Mouse (Mus musculus): ENCODE measurements at regions not wholly inside any gene's neighbourhood (a gene's known extent, or its start where the extent isn't known, plus 50 kb on each side); places are given as distances from the start of the nearest gene placed in this dataset.
A peak's percentile ranks its signal among the peaks of the same experiment; 100 is the strongest.

DNA sequence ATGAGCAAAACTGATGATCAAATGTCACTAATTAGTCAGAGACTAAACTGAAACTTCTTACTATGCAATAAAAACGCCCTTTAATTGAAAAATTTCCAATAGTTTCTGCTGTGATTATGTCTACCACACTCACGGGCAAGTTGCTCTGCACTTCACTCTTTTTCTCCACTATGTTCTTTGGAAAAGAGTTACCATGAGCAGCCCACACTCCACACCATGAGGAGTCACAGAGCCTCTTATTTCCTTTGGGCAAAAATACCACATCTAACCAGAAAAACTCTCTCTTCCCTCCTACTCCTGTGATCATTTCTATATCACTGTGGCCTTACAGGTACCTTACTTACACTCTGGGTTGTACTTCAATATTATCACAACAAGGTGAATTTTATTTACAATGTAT lies 174.7 kb downstream of the Gm11361 start:
- no peak for DNase-seq

DNA sequence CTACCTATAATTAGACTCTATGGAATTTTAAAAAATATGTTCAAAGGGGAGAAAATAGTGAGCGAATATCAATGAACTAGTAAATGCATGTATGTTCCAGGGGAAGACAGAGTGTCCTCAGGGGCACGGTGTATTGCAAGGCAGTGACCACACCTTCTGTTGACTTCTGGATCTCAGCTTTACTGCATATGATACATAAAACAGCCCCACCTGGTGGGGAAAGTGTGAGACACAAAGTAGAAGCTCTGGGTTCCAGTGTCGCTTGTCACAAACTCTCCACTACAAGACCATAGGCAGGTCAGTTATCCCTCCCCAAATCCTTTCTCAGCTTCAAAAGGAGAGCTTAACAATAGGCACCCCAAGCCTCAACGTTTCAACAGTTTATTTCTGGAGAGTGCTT lies 168.8 kb downstream of the Gm11361 start:
- peak; percentile 61 for DNase-seq

DNA sequence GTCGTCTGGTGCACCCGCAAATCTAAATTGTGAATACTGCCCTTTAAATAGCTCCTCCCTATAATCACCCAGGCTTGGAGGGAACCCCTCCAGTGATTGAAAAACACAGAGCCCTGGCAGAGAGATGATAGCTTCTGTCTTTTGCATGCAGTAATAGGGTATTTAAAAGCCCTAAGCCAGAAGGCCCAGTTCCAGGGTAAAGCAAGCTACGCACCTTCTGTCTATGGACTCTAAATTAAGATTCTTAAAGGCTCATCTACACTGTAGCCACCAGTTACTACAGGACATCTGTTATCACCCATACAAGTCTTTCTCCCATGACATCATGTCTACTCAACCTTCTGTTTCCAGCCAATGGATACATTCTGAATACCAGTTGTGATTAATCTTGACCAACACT lies 167.8 kb downstream of the Gm11361 start:
- DNase-seq = no peak

DNA sequence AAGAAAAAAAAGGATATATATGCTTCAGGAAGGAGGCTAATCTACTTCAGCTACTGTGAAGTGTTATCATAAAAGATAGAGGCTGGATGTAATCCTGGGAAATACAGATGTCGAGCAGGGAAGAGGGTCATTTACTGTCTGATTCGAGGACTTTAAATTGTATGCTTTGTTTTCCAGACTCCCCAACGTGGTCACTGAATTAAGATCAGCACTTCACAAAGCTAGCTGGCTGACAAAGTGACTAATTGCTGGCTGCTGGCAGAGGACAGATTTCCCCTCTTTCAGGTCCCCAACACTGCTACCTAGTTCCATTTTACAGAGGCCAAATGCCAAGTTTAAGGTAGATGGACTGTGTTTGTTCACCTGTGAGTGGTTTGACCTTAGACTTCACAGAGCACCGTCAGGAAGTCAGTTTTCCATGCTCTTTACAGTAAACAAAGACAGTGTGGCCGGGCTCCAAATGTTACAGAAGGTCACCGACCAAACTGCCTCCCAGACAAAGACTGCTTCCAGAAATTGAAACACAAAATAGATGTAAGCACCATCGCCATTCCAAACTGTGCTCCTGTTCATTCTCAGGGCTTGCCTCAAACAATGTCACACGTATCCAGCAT lies 167.2 kb downstream of the Gm11361 start:
- DNase-seq = no peak

DNA sequence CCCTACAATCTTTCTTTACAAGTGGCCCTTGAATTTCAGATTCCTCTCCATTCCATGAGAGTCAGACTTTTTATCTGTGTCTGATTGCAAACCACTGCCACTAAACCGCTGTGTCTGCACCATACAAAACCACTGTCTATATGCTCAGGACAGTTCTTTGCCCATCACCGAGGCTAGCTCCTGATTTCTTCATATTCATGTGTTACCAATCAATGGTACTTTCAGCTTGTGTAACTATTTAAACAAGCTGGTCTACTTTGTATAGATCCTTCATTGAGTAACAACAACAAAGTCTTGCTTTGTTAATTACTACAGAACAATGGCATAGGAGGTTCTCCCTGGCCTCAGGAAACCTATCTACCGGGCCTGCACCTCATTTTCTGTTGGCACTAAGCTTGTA lies 164.0 kb downstream of the Gm11361 start:
- DNase-seq = no peak

DNA sequence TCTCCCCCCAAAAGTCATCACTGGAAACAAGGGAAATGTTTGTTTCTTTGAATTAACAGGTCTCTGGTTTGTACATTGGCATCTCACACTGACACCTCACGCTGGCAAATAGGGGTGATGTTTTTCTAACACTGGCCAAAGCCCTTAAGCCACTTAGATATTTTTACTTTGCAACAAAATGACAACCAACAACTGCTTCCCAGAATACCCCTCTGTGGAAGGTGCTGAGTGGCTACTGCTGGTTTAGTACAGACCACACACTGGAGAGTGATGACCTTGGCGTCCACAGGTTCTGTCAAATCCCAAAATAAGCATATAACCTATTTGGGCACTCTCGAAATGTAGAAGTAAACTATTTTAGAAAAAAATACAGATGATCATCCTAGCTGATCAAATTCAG lies 163.3 kb downstream of the Gm11361 start:
- DNase-seq = no peak

DNA sequence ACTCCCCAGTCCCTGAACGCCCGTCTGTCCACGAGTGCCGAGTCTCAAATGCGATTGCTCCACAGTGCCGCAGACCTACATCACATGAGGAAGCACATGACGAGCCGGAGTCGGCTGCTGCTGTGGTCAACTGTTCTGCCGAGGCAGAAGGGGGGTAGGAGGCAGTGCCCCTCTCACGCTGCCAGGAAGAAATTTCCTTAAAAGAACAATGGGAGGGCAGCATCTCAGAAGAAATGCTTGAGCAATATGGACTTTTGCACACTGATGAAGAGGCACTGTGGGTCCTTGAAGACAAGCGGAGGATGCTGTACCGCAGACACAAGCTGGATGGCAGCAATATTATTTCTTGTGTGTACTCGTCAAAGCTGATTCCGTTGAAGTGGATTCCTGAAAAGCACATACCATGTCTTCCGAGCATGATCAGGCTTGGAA lies 162.6 kb downstream of the Gm11361 start:
- DNase-seq = peak; percentile 69

DNA sequence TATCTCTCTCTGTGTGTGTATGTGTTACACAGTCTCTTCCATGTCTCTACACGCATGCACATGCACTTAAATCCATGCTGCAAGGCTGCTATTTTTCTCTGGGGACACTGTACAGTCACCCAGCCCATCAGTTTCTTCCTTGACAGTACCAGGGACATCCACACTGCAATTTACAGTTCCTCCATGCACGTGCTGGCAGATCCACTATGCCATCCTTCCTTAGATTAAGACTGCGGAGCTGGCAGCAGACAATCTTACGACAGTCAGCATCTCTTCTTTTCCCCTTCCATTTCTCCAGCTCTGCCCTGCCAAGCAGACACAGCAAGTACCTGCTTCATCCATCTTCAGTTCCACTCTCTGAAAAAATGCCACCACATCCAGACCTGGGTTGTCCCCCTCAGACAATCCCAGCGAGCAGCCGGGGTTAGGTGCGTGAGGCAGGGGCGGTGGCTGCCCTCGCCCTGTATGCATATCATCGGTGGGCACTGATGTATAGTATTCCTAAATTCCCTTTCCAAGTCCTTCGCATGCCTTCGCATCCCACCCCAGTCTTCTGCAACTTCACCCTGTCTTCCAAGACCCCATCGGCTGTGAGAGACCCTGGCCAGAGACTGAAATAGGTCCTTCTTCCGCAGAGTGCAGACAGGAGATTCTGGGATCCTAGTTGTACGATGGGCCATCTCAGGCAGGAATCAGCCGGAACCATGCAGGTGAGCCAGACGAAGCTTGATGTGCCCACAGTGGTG lies 161.8 kb downstream of the Gm11361 start:
- DNase-seq = peak; percentile 58

DNA sequence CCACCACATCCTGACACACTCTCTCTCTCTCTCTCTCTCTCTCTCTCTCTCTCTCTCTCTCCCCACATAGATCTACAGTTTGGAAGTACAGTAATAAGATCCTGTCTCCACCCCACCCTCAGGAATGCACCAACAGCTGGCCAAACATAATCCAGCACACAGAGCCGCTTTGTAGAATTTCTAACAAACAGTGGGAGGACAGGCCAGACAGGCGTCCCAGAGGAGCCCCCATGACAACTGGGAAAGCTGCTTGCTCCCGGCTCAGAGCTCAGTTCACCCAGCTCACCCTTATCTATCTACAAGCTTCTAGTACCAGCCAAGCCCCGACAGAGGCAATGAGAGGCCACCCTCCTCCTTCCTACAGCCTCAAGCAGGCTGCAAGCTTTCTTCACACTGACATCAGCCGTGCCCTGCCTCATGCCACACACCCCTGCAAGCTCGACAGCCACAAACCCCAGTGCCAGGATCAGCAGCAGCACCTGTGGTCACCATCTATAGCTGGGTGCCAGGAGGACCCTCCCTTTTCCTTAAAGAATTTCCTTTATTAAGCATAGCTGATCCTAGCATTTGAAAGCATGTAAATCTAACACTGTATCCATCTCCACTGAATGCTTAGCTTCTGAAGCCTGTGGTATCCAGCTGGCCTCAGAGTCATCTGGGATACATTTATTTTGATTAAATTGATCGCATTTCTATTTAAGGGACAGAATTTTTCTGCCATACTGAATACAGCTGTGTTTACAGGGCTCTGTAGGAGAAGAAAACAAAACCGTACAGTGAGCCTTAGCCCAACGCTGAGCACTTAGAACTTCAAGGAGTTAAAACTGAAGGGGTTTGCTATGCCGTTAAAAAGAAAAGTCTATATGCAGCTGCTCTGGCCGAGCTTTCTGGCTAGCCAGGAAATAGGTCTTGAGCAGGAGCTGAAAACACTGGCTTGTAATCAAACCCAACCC lies 160.9 kb downstream of the Gm11361 start:
- peak; percentile 79 for DNase-seq

DNA sequence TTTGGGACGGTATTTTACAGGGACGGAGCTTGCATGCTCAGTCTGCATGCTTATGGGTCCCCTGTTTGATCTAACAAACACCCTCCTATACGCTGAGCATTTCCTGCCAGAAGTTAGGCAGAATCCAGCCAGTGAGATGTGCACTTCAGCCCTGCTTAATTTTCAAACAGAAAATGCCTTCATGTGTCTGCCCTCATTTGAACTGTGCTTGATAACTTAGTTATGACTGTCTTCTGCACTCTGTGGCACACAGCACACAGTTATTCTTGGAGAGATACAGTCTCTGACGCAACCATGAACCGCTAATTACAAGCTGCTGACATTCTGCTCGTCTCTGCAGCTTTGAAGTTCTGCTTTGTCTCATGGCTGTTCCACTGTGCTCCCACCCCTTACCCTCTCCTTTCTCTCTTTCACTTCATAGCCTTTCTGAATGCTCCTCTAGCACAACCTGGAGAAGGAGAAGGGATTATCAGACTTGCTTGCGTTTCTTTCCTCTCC lies 160.2 kb downstream of the Gm11361 start:
- DNase-seq = peak; percentile 64

DNA sequence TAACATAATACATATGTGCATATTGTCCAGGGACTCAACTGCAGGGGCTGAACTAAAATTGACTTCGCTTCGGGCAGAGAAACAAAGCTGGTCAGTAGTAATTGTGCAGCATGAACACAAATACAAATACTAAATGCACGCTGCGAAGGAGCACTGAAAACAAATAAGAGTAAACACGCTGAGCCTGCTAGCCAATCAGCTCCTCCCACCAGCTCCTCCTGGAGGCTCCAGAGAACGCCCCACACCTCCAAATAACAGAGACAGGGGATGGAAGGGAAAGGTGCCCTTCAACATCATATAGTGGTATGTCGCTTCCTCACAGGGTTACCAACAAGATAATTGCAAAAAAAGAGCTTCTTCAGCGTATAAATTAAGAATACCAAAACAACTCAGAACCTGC lies 159.6 kb downstream of the Gm11361 start:
- DNase-seq = peak; percentile 51

DNA sequence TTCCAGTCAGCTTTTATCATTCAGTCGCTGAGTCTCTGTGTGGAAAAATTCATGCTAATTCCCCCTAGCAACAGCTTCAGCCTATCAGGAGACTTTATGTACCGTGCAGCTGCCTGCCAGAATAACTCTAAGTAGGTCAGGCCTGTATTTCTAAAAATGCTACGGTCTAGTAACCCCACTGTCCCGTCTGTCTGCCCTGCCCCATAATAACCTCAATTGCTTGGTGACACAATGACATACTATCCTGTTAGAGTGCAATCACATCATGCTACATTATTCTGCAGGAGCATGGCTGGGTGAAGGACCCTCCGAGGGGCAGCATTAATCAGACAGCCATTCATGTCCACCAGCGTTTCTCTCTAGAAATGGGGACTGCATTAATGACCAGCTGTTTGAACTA lies 158.9 kb downstream of the Gm11361 start:
- DNase-seq = peak; percentile 43

DNA sequence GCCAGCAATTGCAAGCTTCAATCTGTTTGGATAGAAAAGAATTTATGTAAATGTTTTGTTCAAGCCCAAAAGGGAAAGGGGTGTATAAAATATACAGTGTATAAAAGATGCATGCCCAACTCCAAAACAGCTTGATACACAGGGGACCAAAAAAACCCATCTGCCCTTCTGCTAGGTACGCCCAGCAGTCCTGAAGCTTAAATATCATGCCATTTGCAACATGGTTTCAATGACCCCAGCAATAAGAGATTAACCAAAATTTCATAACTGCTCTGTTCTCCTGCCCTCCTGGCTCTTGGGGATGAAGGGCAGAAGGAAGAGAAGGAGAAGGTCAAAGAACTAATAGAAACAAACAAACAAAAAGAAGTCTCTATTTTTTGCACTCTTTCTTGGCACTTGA lies 158.4 kb downstream of the Gm11361 start:
- DNase-seq = no peak

DNA sequence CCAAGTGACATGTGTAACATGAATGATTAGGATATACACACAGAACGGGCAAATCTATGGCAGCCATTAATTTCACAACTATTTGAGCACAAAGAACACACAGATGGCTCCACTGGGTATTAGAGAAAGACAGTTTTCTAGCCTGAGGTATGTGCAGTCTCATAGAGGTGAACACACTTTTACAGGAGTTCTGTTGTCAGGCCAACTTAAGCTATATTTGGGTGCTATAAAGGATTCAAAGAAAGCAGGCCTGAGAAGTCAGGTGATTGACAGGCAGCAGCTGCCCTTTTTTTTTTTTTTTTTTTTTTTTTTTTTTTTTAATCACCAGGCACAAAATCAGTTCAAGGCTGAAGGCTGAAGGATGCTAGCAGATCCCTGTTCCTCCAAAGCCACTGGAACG lies 153.0 kb downstream of the Gm11361 start:
- no peak for DNase-seq

DNA sequence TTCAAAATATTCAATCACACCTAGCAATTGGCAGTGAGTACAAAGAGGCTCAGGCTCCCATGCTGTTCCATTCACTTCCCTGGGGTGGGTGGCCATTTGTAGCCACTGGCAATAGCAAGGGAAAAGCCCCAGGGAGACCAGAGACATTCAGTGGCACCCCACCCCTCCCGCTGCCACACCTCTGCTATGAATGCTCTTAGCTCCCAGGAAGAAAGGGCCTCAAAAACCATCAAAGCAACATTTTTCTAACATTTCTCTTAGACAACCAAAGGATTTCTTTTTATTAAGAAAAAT lies 152.2 kb downstream of the Gm11361 start:
- no peak for DNase-seq

DNA sequence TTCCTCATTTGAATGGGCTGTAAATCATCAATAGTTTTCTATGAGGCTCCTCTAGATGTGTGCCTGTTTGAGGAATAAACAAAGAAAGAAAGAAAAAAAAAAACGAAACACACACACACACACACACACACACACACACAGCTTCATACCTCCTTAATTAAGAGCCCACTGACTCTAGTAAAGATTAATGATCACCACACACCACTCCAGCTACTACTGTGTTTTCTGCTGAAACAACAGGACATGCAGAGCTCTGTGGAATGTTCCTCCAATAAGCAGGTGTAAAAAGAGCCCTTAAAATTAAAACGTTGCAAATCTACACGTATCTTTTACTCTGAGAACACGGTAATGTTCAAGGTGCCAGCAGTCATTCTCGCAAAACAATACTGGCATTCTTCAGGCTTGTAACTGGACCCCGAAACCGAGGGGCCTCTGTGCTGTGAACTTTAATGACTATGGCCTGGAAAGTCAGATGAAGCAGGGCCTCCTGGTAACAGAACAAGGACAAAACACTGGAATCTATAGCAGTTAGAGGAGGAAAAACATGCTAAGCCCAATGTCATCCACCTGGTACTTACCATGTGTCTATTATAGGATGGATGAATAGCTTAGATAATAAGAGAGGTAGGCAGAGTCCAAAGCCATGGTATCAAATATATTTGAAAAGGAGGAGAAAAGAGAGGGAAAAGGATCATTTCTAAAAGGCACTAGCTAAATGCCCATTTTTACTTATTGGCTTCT lies 151.7 kb downstream of the Gm11361 start:
- DNase-seq = no peak

DNA sequence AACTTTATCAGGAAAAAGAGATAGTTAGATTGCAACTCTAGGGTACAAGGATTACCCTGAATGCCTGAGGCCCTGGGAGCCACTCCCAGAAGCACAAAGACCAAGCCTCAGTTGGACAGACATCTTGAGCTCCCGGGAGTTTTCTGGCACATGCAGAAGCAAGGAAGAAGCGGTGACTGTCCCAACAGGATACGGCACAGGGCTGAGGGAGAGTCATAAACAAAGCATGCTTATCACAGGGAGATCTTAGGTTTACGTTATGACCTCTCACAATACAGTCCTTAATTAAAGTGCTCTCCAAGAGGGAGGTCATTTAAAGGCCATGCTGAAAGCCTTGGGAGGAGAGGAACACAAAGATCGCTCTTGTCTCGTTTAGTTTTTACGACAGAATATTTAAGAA lies 143.1 kb downstream of the Gm11361 start:
- DNase-seq = no peak

Data from thymus, postnatal 4 days (tissue).